Mouse (Mus musculus) lung, postnatal 0 days (tissue): ENCODE data around the gene Kif26a.

Experiments
- CTCF ChIP-seq: IDR thresholded peaks from 2 replicates; pipeline ENCODE4 v1.5.1; 2016; ENCODE audit warnings: antibody characterized with exemption, mild to moderate bottlenecking
- EP300 ChIP-seq: IDR thresholded peaks from 2 replicates; pipeline ENCODE4 v1.6.1; 2016; ENCODE audit warnings: antibody characterized with exemption, mild to moderate bottlenecking, control low read depth

DNA sequence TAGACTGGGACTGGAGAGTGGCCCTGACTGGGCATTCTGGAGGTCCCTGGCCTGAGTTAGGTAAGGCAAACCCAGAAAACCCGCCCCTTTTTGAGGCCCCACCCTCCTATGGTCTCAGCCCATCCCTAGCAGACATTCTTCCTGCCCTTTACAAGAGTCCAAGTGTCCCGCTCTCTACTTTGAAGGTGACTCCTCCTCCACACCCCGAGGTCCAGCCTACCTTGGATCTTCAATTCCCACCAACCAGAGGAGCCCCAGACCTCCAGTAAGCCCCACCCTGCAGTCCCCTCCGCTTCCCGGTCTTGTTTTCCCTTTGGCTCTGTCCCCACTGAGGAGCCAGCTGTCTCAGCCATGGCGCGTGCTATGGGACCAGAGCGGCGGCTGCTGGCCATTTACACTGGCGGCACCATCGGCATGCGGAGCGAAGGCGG is 39.5 kb upstream of the Kif26a start, which contains the start of gene Aspg:
- TF ChIP-seq EP300, result no peak
- no peak for TF ChIP-seq CTCF
